Mouse (Mus musculus) stomach, embryonic 15.5 days (tissue): Measurements from ENCODE around the gene Foxn3. TPM values are rescaled to one million over a fixed set of nuclear protein-coding genes. Genes with fewer than 3 reads are reported as not detected.

Source experiments
- ATAC-seq: fragments of 200-750 bp; cut with Nextera tagmentation; 2 replicates; pipeline ENCODE4 v1.8.0; 2017; ENCODE audit warnings: low read depth, moderate number of reproducible peaks, moderate TSS enrichment; ENCODE audit not compliant: insufficient read depth, low FRiP score
- H3K27ac ChIP-seq: fragments of 300-500 bp; sonication (generic); 2 replicates; pipeline ENCODE4 v1.5.1; 2015; ENCODE audit warnings: mild to moderate bottlenecking, inconsistent platforms
- H3K27me3 ChIP-seq: fragments of 300-500 bp; sonication (generic); replicated peaks from 2 replicates; pipeline ENCODE4 v1.6.1; 2015; ENCODE audit warnings: inconsistent platforms
- H3K36me3 ChIP-seq: fragments of 300-500 bp; sonication (generic); 2 replicates; pipeline ENCODE4 v1.6.1; 2015; ENCODE audit warnings: inconsistent platforms
- H3K4me1 ChIP-seq: fragments of 300-500 bp; sonication (generic); 2 replicates; pipeline ENCODE4 v1.6.1; 2015; ENCODE audit warnings: inconsistent platforms
- H3K4me2 ChIP-seq: fragments of 300-500 bp; sonication (generic); 2 replicates; pipeline ENCODE4 v1.6.1; 2015; ENCODE audit warnings: mild to moderate bottlenecking, inconsistent platforms
- H3K4me3 ChIP-seq: fragments of 300-500 bp; sonication (generic); replicated peaks from 2 replicates; pipeline ENCODE4 v1.5.1; 2015; ENCODE audit warnings: inconsistent platforms
- H3K9ac ChIP-seq: fragments of 300-500 bp; sonication (generic); 2 replicates; pipeline ENCODE4 v1.6.1; 2015; ENCODE audit warnings: inconsistent platforms
- H3K9me3 ChIP-seq: fragments of 300-500 bp; sonication (generic); 2 replicates; pipeline ENCODE4 v1.6.1; 2016; ENCODE audit warnings: inconsistent platforms
- WGBS: fragments of 180-500 bp; shearing (Covaris S2); methylation state at CpG from one replicate; pipeline ENCODE4 v1.1.7; 2015; 5-methylcytosine and 5-hydroxymethylcytosine counted together
- polyA plus RNA-seq: library from polyadenylated mRNA; unstranded; fragments of >200 nt; fragmentation: Nextera tagmentation; extraction: Ambion mirVana; gene quantifications from 2 replicates; pipeline ENCODE4 v1.2.1, GENCODE M21; 2015

The Foxn3 gene
- polyA plus RNA-seq, 1 experiment from 2014 or later: 58.0 TPM

- Histone ChIP-seq H3K4me3 (no peak overlapping the region), H3K9ac (no peak overlapping the region), H3K9me3 (no peaks in the 10 kb centered on the region), H3K36me3 (no peaks in the 10 kb centered on the region), H3K27me3 (no peaks in the 10 kb centered on the region), H3K4me2 (no peak overlapping the region), H3K4me1 (no peaks in the 10 kb centered on the region), H3K27ac (no peak overlapping the region)
- 80% methylated on average over 3 of the region's 3 CpGs for WGBS
- no peak for ATAC-seq
Observed at GRCm38 (mm10) chr12:99587338-99587737, 24.0 kb upstream of the Foxn3 start.

DNA sequence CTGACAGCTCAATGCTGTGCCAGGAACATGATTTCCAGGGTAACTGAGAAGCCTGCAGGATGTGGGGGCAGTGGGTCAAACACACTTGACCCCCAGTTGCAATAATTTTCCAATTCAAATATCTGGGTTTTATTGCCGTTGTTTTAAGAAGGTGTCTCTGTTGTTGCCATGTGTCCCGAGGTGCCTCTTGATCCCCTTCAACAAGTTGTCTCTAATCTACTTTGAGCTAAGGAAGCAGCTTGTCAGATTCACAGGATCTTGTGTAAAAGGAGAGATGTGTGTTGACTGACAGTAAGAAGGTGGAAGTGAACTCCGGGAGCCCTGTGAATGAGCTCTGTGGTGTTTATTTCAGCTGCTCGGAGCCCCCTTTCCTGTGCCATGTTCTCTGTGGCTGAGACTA lies 16.6 kb upstream of the Foxn3 start:
- Histone ChIP-seq H3K4me1 (no peaks in the 10 kb centered on the region), H3K4me2 (no peak overlapping the region), H3K27me3 (no peaks in the 10 kb centered on the region), H3K9me3 (no peaks in the 10 kb centered on the region), H3K27ac (no peak overlapping the region), H3K4me3 (no peak overlapping the region), H3K9ac (no peak overlapping the region), H3K36me3 (no peaks in the 10 kb centered on the region)
- WGBS: 45% methylated on average over 4 of the region's 4 CpGs
- ATAC-seq: no peak

GRCm38 (mm10) chr12:99576682-99577081 lies 13.3 kb upstream of the Foxn3 start:
- H3K4me1 ChIP-seq: no peaks in the 10 kb centered on the region
- H3K9me3 ChIP-seq: no peaks in the 10 kb centered on the region
- H3K4me3 ChIP-seq: no peak overlapping the region
- no peak for ATAC-seq
- no peak overlapping the region for H3K27ac ChIP-seq
- no peaks in the 10 kb centered on the region for H3K36me3 ChIP-seq
- no peak overlapping the region for H3K4me2 ChIP-seq
- 72% methylated on average over 6 of the region's 6 CpGs for WGBS
- no peak overlapping the region for H3K9ac ChIP-seq
- H3K27me3 ChIP-seq: no peaks in the 10 kb centered on the region

GRCm38 (mm10) chr12:99574299-99574698 lies 10.9 kb upstream of the Foxn3 start:
- Histone ChIP-seq H3K4me2 (no peak overlapping the region; the same call in 1 of the 2 replicates), H3K27me3 (no peaks in the 10 kb centered on the region), H3K9me3 (no peaks in the 10 kb centered on the region), H3K4me3 (no peak overlapping the region), H3K9ac (no peak overlapping the region), H3K27ac (no peak overlapping the region), H3K4me1 (peaks cover 5% of the 10 kb centered on the region; the same call in 1 of the 2 replicates), H3K36me3 (no peaks in the 10 kb centered on the region)
- no peak for ATAC-seq
- 42% methylated on average over 13 of the region's 13 CpGs for WGBS

GRCm38 (mm10) chr12:99573036-99573435 lies 9.7 kb upstream of the Foxn3 start:
- Histone ChIP-seq H3K4me1 (peaks cover 5% of the 10 kb centered on the region; the same call in 1 of the 2 replicates), H3K9ac (no peak overlapping the region), H3K36me3 (no peaks in the 10 kb centered on the region), H3K27me3 (no peaks in the 10 kb centered on the region), H3K9me3 (no peaks in the 10 kb centered on the region), H3K4me3 (no peak overlapping the region), H3K4me2 (no peak overlapping the region), H3K27ac (no peak overlapping the region)
- ATAC-seq: no peak
- 93% methylated on average over 6 of the region's 6 CpGs for WGBS

- ATAC-seq: no peak
- Histone ChIP-seq H3K36me3 (no peaks in the 10 kb centered on the region), H3K27ac (no peak overlapping the region), H3K27me3 (no peaks in the 10 kb centered on the region), H3K4me1 (peaks cover 5% of the 10 kb centered on the region; the same call in 1 of the 2 replicates), H3K4me2 (no peak overlapping the region), H3K4me3 (no peak overlapping the region), H3K9ac (no peak overlapping the region), H3K9me3 (no peaks in the 10 kb centered on the region)
- WGBS: 92% methylated on average over 8 of the region's 8 CpGs
Observed at GRCm38 (mm10) chr12:99571999-99572398, 8.6 kb upstream of the Foxn3 start.

DNA sequence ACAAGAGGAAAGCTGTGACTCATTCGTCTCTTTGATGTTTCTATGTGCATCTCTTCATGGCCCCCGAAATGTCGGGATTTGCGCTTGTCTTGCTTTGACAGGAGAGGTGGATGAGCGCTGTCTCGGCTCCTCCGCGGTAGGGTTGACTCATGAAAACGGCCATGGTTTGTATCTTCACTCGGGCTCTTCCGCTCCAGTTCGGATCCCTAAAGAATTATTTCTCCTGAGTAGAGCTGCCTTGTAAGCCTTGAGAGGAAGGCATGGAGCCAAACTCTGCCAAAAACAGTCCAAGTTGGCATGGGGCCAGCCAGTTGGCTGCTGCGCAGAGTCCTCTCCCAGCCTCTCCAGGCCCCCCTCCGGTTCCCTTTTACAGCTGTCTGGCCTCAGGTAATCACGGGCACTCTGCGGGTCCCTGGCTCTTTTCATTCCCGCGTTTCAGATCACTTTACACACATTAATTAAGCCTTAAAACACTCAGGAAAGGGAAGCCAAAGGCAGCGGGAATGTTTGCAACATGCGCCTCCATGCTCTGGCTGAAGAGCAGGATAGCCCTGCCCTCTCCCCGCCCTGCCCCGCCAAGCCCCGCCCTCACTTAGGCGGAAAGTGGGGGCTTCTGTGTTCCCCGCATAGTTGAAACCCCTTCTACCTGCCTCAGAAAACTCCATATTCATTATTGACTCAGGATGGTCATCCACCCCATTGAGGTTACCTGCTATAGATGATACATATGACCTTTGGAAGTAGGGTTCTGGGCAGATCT lies 7.0 kb upstream of the Foxn3 start:
- no peak; the same call in 1 of the 2 replicates for ATAC-seq

GRCm38 (mm10) chr12:99565606-99566005 lies 2.2 kb upstream of the Foxn3 start:
- 68% methylated on average over 2 of the region's 2 CpGs for WGBS
- H3K4me2 ChIP-seq: no peak overlapping the region
- H3K27ac ChIP-seq: no peak overlapping the region
- H3K9me3 ChIP-seq: no peaks in the 10 kb centered on the region
- no peaks in the 10 kb centered on the region for H3K27me3 ChIP-seq
- no peak overlapping the region for H3K4me3 ChIP-seq
- no peak overlapping the region for H3K9ac ChIP-seq
- H3K36me3 ChIP-seq: no peaks in the 10 kb centered on the region
- peaks cover 14% of the 10 kb centered on the region for H3K4me1 ChIP-seq
- no peak for ATAC-seq

More for the DNA sequence above, 7.0 kb upstream of the Foxn3 start:
- Histone ChIP-seq H3K36me3 (no peaks in the 10 kb centered on the region), H3K9ac (no peak overlapping the region), H3K27me3 (no peaks in the 10 kb centered on the region), H3K4me2 (no peak overlapping the region), H3K4me1 (peaks cover 5% of the 10 kb centered on the region; the same call in 1 of the 2 replicates), H3K4me3 (no peak overlapping the region), H3K27ac (no peak overlapping the region), H3K9me3 (no peaks in the 10 kb centered on the region)
- 64% methylated on average over 25 of the region's 25 CpGs for WGBS

DNA sequence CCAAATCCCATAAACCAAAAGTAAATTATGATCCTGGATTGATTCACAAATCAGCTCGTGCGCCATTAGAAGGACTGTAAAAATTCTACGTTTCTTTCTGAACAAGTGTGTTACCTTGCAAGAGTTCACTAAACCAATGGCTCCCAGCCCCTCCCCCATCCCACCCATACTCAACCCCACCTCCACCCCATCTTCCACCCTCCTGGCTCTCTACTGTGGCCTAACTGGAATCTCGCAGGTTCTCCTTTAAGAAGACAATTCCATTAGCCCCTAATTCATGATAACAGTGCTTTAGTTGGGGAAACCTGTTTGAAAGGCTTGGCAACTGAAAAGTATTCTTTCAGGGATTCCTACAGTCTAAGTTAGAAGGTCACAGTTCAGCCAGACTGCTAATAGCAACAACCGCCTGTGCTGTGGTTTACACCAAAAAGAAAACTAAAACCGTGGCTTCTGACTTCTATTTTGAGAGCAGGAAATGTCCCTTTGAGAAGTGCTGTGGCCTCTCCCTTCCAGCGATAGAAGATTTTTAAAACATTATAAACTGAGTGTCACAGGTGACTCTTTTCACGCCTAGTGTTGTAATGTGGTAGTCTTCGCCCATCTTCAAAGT lies 1.0 kb upstream of the Foxn3 start:
- H3K4me1 ChIP-seq: peaks cover 9% of the 10 kb centered on the region
- H3K4me2 ChIP-seq: peak overlapping the region; percentile 73
- no peaks in the 10 kb centered on the region for H3K9me3 ChIP-seq
- no peaks in the 10 kb centered on the region for H3K27me3 ChIP-seq
- ATAC-seq: no peak
- H3K4me3 ChIP-seq: no peak overlapping the region
- no peaks in the 10 kb centered on the region for H3K36me3 ChIP-seq
- 24% methylated on average over 9 of the region's 9 CpGs for WGBS
- H3K27ac ChIP-seq: peak overlapping the region; percentile 1; the same call in 1 of the 2 replicates
- no peak overlapping the region for H3K9ac ChIP-seq

DNA sequence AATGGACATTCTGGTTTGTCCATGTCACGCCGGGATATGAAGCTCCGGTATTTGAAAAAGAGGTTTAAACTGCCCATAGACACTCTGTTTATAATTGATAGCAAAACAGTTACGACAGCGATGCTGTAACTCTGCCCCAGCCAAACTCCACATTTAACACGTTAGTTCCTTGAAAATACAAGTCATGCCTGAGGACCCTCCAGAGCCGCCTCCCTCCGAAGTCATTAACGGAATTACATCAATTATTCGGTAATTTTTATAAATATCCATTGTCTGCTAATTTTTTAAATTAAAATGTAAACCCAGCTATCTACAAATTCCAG lies 554 bp downstream of the Foxn3 start:
- Histone ChIP-seq H3K27ac (peak overlapping the region; percentile 79; the same call in 1 of the 2 replicates), H3K4me2 (peak overlapping the region; percentile 73), H3K4me3 (peak overlapping the region; percentile 86), H3K9ac (0 out of 2 replicates have a peak overlapping the region, but pooled peaks have one; percentile 51), H3K4me1 (peaks cover 9% of the 10 kb centered on the region), H3K27me3 (no peaks in the 10 kb centered on the region), H3K36me3 (no peaks in the 10 kb centered on the region), H3K9me3 (no peaks in the 10 kb centered on the region)
- under 1% methylated on average over 10 of the region's 10 CpGs for WGBS
- no peak for ATAC-seq

- Histone ChIP-seq H3K9ac (peak overlapping the region; percentile 51; the same call in 1 of the 2 replicates), H3K36me3 (no peaks in the 10 kb centered on the region), H3K27ac (peak overlapping the region; percentile 79), H3K4me3 (peak overlapping the region; percentile 86), H3K4me1 (peaks cover 9% of the 10 kb centered on the region), H3K4me2 (peak overlapping the region; percentile 73), H3K27me3 (no peaks in the 10 kb centered on the region), H3K9me3 (no peaks in the 10 kb centered on the region)
- peak; percentile 40; the same call in 1 of the 2 replicates for ATAC-seq
- under 1% methylated on average over 24 of the region's 24 CpGs for WGBS
Observed at GRCm38 (mm10) chr12:99562073-99562866, 1.1 kb downstream of the Foxn3 start.
